Mouse (Mus musculus) midbrain, embryonic 14.5 days (tissue): ENCODE measurements around the gene Ttc21b. TPM values are rescaled to one million over a fixed set of nuclear protein-coding genes. Genes with fewer than 3 reads are reported as not detected.

Source experiments
- polyA plus RNA-seq: library from polyadenylated mRNA; unstranded; fragments of >200 nt; fragmentation: Nextera tagmentation; extraction: Ambion mirVana; gene quantifications from 2 replicates; pipeline ENCODE4 v1.2.1, GENCODE M21; 2014

The Ttc21b gene
- polyA plus RNA-seq, 1 experiment from 2014 or later: 15.5 TPM

Other genes starting within 250 kb of the Ttc21b start
- 0.80 and 1.5 TPM in 2 replicates for gene Galnt3, start 131.6 kb downstream of the Ttc21b start, polyA plus RNA-seq
- 15.2 and 15.5 TPM in 2 replicates for gene Scn1a, start 184.2 kb upstream of the Ttc21b start, polyA plus RNA-seq